Mouse (Mus musculus): ENCODE measurements around the gene 4931422A03Rik.

GRCm38 (mm10) chr2:103968919-103969436 is 59.2 kb downstream of the 4931422A03Rik start:
- no peak for TF ChIP-seq POLR2A (IDR thresholded peaks at IDR 0.05; ENCODE audit: low read depth, low read length)
- no peak for TF ChIP-seq CTCF (IDR thresholded peaks at IDR 0.05; ENCODE audit: extremely low read depth, insufficient read length, insufficient replicate concordance, low read depth, low read length)
